Mouse (Mus musculus) neural tube, embryonic 13.5 days (tissue): Measurements from ENCODE around the gene Cd3e. TPM values are rescaled to one million over a fixed set of nuclear protein-coding genes. Genes with fewer than 3 reads are reported as not detected.
"Not testable (repeated sequence)": the region's sequence is repeated elsewhere in the genome, so short reads cannot be mapped to it uniquely, and the experiment has no call there.

Experiments
- ATAC-seq: fragments of 200-750 bp; cut with Nextera tagmentation; 2 replicates; pipeline ENCODE4 v1.8.0; 2017; ENCODE audit warnings: low read depth, mild to moderate bottlenecking, moderate TSS enrichment, moderate library complexity
- H3K27ac ChIP-seq: fragments of 300-500 bp; sonication (generic); replicated peaks from 2 replicates; pipeline ENCODE4 v1.5.1; 2015; ENCODE audit warnings: moderate library complexity, mild to moderate bottlenecking, inconsistent platforms
- H3K27me3 ChIP-seq: fragments of 300-500 bp; sonication (generic); 2 replicates; pipeline ENCODE4 v1.6.1; 2015; ENCODE audit warnings: mild to moderate bottlenecking, inconsistent platforms
- H3K36me3 ChIP-seq: fragments of 300-500 bp; sonication (generic); 2 replicates; pipeline ENCODE4 v1.6.1; 2015; ENCODE audit warnings: mild to moderate bottlenecking, inconsistent platforms
- H3K4me1 ChIP-seq: fragments of 300-500 bp; sonication (generic); replicated peaks from 2 replicates; pipeline ENCODE4 v1.6.1; 2015; ENCODE audit warnings: inconsistent platforms
- H3K4me2 ChIP-seq: fragments of 300-500 bp; sonication (generic); 2 replicates; pipeline ENCODE4 v1.6.1; 2015; ENCODE audit warnings: inconsistent platforms, mild to moderate bottlenecking, moderate library complexity
- H3K4me3 ChIP-seq: fragments of 300-500 bp; sonication (generic); 2 replicates; pipeline ENCODE4 v1.5.1; 2015; ENCODE audit warnings: mild to moderate bottlenecking, inconsistent platforms
- H3K9ac ChIP-seq: fragments of 300-500 bp; sonication (generic); 2 replicates; pipeline ENCODE4 v1.6.1; 2015; ENCODE audit warnings: moderate library complexity, mild to moderate bottlenecking, inconsistent platforms
- H3K9me3 ChIP-seq: fragments of 300-500 bp; sonication (generic); 2 replicates; pipeline ENCODE4 v1.6.1; 2016; ENCODE audit warnings: inconsistent platforms
- WGBS: fragments of 180-500 bp; shearing (Covaris S2); methylation state at CpG from one replicate; pipeline ENCODE4 v1.1.7; 2015; 5-methylcytosine and 5-hydroxymethylcytosine counted together
- polyA plus RNA-seq: library from polyadenylated mRNA; unstranded; fragments of >200 nt; fragmentation: Nextera tagmentation; extraction: Ambion mirVana; gene quantifications from 2 replicates; pipeline ENCODE4 v1.2.1, GENCODE M21; 2015

The Cd3e gene
- polyA plus RNA-seq, 1 experiment from 2014 or later, result 0.32 TPM

DNA sequence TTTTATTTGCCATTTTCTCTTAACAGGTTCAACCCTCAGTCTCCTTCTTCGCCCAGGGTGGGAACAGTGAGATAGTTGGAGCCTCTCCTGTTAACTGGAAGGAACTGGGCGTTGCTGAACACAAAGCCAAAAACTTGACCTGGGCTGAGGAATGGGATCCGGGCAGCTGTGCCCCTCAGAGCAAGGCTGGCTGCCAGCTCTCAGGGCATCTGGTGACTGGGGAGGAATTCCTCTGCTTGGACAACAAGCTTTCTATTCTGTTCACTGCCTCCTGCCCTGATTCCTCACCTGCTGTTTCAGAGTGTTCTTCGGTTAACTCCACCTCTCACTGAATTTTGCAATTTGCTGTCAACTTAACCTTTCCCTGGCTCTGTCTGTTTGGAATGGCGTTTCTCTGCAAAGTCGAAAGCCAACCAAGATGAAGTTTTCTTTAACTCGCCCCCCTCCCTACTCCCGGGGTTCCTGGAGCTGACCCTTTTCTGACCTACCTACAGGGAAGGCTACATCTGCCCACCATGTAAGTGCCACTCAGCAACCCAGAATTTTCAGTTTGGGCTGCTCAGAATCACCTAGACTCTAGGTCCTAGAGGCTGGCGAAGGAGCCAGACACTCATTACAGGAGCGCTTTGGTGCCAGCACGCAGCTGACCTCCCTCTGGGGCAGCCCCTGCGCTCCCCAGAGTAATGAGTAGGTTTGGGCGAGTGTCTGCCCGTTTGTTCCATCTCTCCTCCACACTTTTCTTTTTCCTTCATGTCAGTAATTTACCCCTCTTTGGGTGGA is 30.8 kb upstream of the Cd3e start:
- H3K27me3 ChIP-seq, result peaks cover 79% of the 10 kb centered on the region

DNA sequence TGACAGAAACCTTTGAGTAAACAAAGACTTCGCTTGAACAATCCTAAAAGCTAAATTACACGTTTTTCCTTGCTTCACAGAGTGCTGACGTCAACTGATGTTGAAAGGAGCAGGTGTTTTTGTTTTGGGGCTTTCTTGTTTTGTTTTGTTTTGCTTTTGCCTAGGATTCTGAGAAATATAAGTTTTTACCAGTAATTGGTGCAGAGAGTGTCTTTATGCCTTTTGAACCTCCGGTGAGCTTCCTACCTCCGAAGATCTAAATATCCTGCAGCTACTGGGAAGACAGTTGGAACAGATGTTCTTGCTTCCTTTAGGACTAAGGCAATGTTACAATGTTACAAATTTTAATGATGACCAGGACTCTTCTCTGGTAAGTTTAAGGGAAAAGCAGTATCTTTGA is 30.1 kb upstream of the Cd3e start, which contains the start of gene Mpzl2:
TSS of gene Mpzl2 (plus strand) at position 301 of the 400 bp plus-strand sequence.
- H3K36me3 ChIP-seq, result no peaks in the 10 kb centered on the region
- no peak within 1 kb of the TSS for H3K27ac ChIP-seq
- H3K4me1 ChIP-seq, result peaks cover 10% of the 10 kb centered on the region; the same call in 1 of the 2 replicates
- H3K4me2 ChIP-seq, result peak within 1 kb of the TSS; percentile 21; the same call in 1 of the 2 replicates
- 68% methylated on average over 5 of the region's 5 CpGs for WGBS
- H3K4me3 ChIP-seq, result no peak within 1 kb of the TSS
- no peaks in the 10 kb centered on the region for H3K9me3 ChIP-seq
- H3K27me3 ChIP-seq, result peaks cover 71% of the 10 kb centered on the region
- no peak within 1 kb of the TSS for H3K9ac ChIP-seq
- ATAC-seq, result no peak

More for the DNA sequence above, 30.8 kb upstream of the Cd3e start:
- ATAC-seq, result no peak
- peaks cover 10% of the 10 kb centered on the region; the same call in 1 of the 2 replicates for H3K4me1 ChIP-seq
- WGBS, result 16% methylated on average over 14 of the region's 14 CpGs
- H3K4me3 ChIP-seq, result no peak overlapping the region
- H3K36me3 ChIP-seq, result no peaks in the 10 kb centered on the region
- peak overlapping the region; percentile 21; the same call in 1 of the 2 replicates for H3K4me2 ChIP-seq
- H3K27ac ChIP-seq, result no peak overlapping the region
- no peak overlapping the region for H3K9ac ChIP-seq
- H3K9me3 ChIP-seq, result no peaks in the 10 kb centered on the region

DNA sequence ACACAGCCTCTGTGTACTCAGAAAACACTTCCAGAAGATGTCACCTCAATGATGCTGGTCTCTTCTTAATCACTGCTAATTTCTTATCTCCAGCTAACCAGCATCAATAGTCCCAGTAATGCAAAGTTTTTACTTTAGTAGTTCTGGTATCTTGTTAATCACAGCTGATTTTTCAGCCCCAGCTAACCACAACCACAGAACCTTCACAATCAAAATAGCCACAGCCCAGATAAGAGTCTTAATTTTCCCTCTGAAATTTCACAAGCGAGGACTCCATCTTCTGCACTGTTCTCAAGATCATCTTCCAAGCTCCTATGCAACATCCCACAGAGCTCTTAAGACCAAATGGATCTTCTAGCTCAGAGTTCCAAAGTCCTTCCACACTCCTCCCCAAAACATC is 28.4 kb upstream of the Cd3e start:
- H3K27ac ChIP-seq, H3K4me1 ChIP-seq, H3K9ac ChIP-seq, H3K4me3 ChIP-seq, H3K4me2 ChIP-seq, ATAC-seq, H3K9me3 ChIP-seq, H3K36me3 ChIP-seq: not testable (repeated sequence)
- H3K27me3 ChIP-seq, result peaks cover 54% of the 10 kb centered on the region
- 80% methylated on average over 1 of the region's 1 CpGs for WGBS

DNA sequence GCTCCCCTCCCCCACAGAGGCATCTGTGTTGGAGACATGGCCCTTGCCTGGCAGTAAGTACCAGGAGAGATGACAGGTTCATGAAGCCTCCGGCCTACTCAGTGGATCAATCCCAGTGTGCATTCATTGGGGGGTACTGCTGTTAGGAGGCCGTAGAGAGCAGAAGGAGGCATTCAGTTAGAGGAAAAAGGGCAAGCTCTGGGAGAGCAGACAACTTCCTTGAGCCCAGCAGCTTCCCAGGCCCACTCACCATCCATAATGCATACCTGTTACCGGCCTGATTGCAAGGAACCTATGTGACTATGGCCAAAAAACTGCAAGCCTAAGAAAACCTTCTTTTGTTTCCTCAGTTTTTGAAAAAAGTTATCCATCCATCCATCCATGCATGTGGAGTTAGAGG is 25.1 kb upstream of the Cd3e start:
- Histone ChIP-seq H3K4me3 (no peak overlapping the region), H3K9me3 (no peaks in the 10 kb centered on the region), H3K27me3 (peaks cover 30% of the 10 kb centered on the region), H3K9ac (no peak overlapping the region), H3K4me1 (no peaks in the 10 kb centered on the region), H3K36me3 (no peaks in the 10 kb centered on the region), H3K4me2 (no peak overlapping the region), H3K27ac (no peak overlapping the region)
- ATAC-seq, result no peak
- WGBS, result 83% methylated on average over 3 of the region's 3 CpGs

DNA sequence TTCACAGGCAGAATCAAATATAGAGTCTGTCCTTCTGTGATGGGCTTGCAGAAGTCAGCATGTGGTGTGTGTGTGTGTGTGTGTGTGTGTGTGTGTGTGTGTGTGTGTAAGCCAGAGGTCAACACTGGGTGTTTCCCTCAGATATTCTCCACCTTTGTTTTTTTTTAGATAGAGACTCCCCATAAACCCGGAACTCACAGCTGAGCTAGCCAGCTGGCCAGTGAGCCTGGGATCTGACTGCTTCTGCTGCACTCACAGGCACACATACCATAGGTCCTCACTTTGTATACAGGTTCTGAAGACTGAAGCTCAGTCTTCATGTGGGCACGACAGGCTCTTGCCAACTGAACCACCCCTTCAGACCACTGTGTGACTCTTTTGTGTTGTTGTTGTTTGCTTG is 22.8 kb upstream of the Cd3e start:
- Histone ChIP-seq H3K9ac (no peak overlapping the region), H3K27ac (no peak overlapping the region), H3K4me1 (no peaks in the 10 kb centered on the region), H3K36me3 (no peaks in the 10 kb centered on the region), H3K4me3 (no peak overlapping the region), H3K9me3 (no peaks in the 10 kb centered on the region), H3K4me2 (no peak overlapping the region), H3K27me3 (peaks cover 10% of the 10 kb centered on the region)
- no peak for ATAC-seq
- 79% methylated on average over 2 of the region's 2 CpGs for WGBS

DNA sequence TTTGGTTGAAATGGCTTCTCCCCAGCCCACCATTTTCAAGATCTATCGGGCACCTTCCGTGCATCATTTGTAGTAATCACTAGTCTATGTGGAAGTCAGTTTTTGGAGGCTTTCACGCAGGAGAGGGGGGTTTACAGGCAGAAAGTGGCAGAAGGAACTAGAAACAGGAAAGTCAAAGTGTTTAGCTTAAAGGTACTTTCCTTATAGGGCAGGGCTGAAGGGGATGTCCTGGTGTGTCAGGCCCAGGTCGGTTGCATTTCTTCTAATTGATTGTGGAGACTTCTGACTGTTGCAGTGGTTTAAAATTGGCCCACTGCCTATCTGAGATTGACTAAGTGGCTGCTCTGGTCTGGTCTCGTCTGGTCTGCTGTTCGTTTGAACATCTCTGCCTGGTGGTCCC is 20.9 kb upstream of the Cd3e start:
- Histone ChIP-seq H3K4me1 (no peaks in the 10 kb centered on the region), H3K27ac (no peak overlapping the region), H3K36me3 (no peaks in the 10 kb centered on the region), H3K9ac (no peak overlapping the region), H3K27me3 (peaks cover 9% of the 10 kb centered on the region), H3K4me2 (no peak overlapping the region), H3K9me3 (no peaks in the 10 kb centered on the region), H3K4me3 (no peak overlapping the region)
- WGBS, result 73% methylated on average over 6 of the region's 6 CpGs
- no peak for ATAC-seq

DNA sequence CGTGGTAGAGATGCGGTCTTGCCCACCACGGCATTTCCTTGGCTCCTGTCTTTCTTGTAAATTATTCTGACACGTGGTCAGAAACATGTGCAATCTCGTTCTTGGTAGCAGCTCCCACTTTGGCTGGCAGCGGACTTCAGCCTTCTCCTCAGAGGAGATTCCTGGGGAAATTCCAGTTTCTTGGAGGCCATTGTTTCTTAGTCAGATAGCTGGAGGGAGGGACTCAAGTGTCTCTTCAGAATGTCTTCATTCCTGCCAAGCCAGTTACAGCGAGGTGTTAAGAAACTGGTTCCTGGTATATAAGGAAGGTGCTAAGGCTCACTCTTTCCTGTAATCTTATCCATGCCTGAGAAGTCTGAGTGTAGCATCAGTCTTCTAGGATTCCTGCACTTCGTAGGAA is 17.9 kb upstream of the Cd3e start:
- Histone ChIP-seq H3K4me1 (no peaks in the 10 kb centered on the region), H3K27ac (no peak overlapping the region), H3K4me2 (no peak overlapping the region), H3K9ac (no peak overlapping the region), H3K4me3 (no peak overlapping the region), H3K27me3 (peaks cover 9% of the 10 kb centered on the region), H3K9me3 (no peaks in the 10 kb centered on the region), H3K36me3 (no peaks in the 10 kb centered on the region)
- ATAC-seq, result no peak
- WGBS, result 80% methylated on average over 8 of the region's 8 CpGs

DNA sequence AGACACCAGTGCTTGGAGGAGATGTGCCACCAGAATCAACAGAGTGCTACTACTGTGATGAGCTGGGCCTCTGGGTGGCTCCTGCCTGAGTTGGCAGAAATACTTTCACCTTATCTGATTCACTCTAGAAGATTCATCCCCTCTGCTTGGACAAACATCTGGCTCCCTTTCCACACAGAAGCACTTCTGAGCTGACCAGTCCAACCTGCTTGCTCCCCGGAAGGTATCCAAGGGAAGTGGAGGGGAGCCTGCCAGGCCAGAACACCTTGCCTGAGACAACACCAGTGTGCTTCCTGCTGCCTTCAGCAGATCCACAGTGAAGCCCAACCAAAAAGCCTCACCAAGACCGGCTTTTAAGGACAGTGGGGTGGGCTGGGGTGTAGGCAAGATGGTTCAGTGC is 14.8 kb upstream of the Cd3e start:
- no peak for ATAC-seq
- H3K4me3 ChIP-seq, result no peak overlapping the region
- no peaks in the 10 kb centered on the region; the same call in 1 of the 2 replicates for H3K27me3 ChIP-seq
- H3K27ac ChIP-seq, result no peak overlapping the region
- 89% methylated on average over 2 of the region's 2 CpGs for WGBS
- no peaks in the 10 kb centered on the region for H3K36me3 ChIP-seq
- no peaks in the 10 kb centered on the region for H3K4me1 ChIP-seq
- no peak overlapping the region for H3K9ac ChIP-seq
- no peaks in the 10 kb centered on the region for H3K9me3 ChIP-seq
- H3K4me2 ChIP-seq, result no peak overlapping the region

DNA sequence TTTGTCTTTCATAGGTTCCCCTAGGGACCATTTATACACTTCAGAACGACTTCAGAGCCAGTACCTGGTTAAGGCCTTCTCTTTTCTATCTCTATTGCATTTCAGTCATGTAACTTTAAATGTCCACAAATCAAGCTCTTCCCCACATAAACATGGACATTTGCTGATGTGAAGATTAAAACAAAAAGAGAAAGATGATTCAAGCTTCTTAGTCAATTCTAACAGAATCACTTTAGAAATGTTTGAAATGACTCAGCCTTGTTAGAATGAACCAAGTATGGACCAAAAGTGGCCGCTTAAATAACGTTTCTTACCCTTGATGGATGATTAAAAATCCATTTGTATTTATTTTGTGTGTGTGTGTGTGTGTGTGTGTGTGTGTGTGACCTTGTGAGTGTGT is 14.2 kb upstream of the Cd3e start:
- 57% methylated on average over 3 of the region's 3 CpGs for WGBS
- Histone ChIP-seq H3K9me3 (no peaks in the 10 kb centered on the region), H3K4me2 (no peak overlapping the region), H3K27ac (no peak overlapping the region), H3K4me1 (no peaks in the 10 kb centered on the region), H3K27me3 (no peaks in the 10 kb centered on the region; the same call in 1 of the 2 replicates), H3K9ac (no peak overlapping the region), H3K4me3 (no peak overlapping the region), H3K36me3 (no peaks in the 10 kb centered on the region)
- ATAC-seq, result no peak

DNA sequence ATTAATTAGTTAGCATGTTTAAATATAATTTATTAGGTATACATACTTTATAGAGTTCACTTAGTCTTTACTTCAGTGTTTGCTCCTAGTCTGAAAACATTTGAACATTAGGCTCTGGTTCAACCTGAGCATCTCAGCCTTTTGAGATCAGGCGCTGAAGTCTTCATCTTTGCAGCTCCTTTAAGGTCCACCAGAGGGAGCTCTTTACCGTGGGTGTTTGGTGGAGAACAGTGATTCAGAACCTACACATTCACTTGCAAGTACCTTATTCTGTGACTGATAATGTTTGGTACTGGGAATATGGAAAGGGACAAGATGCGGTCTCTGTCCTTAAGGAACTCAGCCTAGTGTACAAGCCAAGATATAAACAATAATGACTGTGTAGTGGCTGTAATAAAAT is 13.4 kb upstream of the Cd3e start:
- no peaks in the 10 kb centered on the region for H3K4me1 ChIP-seq
- no peaks in the 10 kb centered on the region for H3K9me3 ChIP-seq
- 14% methylated on average over 3 of the region's 3 CpGs for WGBS
- ATAC-seq, result no peak
- H3K4me2 ChIP-seq, result no peak overlapping the region
- no peak overlapping the region for H3K9ac ChIP-seq
- no peaks in the 10 kb centered on the region; the same call in 1 of the 2 replicates for H3K27me3 ChIP-seq
- no peak overlapping the region for H3K27ac ChIP-seq
- no peak overlapping the region for H3K4me3 ChIP-seq
- H3K36me3 ChIP-seq, result no peaks in the 10 kb centered on the region

DNA sequence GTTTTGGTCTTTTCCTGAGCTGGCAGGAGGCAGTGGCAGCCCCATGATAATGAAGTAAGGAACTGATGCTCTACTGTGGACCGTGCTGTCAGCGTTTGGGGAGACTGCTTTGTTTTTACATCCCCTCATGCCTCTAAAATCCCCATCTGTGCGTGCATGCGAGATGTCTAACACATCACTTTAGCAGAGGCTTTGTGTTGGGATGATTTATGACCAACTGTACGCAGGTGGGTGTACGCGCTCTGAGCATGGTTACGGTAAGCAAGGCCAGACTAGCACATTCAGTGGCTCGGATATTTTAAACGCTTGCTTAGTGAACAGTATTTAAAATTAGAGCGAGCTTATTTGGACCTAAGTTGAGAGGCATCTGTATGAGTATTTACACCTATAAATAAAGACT is 8.6 kb upstream of the Cd3e start:
- Histone ChIP-seq H3K27ac (no peak overlapping the region), H3K4me2 (no peak overlapping the region), H3K4me1 (no peaks in the 10 kb centered on the region), H3K27me3 (no peaks in the 10 kb centered on the region), H3K9me3 (no peaks in the 10 kb centered on the region), H3K36me3 (no peaks in the 10 kb centered on the region), H3K9ac (no peak overlapping the region), H3K4me3 (no peak overlapping the region)
- ATAC-seq, result no peak
- 67% methylated on average over 11 of the region's 11 CpGs for WGBS

DNA sequence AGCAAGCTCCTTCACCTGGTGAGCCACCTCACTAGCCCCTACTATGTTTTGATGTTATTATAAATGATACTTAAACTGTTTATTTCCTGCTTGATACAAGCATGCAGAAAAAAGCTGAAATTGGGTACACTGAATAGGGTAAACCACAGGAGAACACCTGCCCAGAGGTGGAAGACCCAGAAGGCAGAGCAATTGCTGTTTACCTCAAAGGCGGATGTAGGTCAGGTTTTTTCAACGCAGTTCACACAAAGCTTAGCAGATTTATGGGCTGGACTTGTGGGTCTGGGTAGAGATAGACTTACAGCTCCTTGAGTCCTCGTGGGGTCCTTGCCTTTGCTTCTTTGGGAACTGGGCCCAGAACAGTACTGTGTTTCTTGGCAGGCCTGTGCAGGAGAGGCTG is 6.4 kb upstream of the Cd3e start:
- Histone ChIP-seq H3K36me3 (no peaks in the 10 kb centered on the region), H3K4me3 (no peak overlapping the region), H3K4me2 (no peak overlapping the region), H3K9me3 (no peaks in the 10 kb centered on the region), H3K27me3 (no peaks in the 10 kb centered on the region), H3K4me1 (no peaks in the 10 kb centered on the region), H3K9ac (no peak overlapping the region), H3K27ac (no peak overlapping the region)
- no peak for ATAC-seq
- WGBS, result 66% methylated on average over 3 of the region's 3 CpGs

DNA sequence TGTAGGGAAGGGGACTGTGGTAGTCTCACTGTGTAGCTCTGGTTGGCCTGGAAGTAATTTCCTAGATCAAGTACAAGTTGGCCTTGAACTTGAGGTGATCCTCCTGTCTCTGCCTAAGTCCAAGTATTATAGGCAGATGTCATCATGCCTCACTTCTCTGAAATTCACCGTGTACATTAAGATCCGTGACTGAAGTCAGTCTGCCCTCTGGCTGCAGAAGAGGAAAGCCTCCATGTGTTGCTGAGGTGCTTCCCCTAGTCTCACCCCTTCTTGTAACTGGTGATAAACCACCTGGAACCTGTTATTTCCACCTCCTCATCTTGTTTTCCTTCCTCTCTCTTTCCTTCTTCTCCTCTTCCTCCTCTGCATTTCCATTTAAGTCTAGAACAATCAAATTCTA is 5.5 kb upstream of the Cd3e start:
- Histone ChIP-seq H3K36me3 (no peaks in the 10 kb centered on the region), H3K4me3 (no peak overlapping the region), H3K4me1 (no peaks in the 10 kb centered on the region), H3K27ac (no peak overlapping the region), H3K4me2 (no peak overlapping the region), H3K9me3 (no peaks in the 10 kb centered on the region), H3K27me3 (no peaks in the 10 kb centered on the region), H3K9ac (no peak overlapping the region)
- WGBS, result 38% methylated on average over 2 of the region's 2 CpGs
- no peak for ATAC-seq
